In the genomic region with DNA sequence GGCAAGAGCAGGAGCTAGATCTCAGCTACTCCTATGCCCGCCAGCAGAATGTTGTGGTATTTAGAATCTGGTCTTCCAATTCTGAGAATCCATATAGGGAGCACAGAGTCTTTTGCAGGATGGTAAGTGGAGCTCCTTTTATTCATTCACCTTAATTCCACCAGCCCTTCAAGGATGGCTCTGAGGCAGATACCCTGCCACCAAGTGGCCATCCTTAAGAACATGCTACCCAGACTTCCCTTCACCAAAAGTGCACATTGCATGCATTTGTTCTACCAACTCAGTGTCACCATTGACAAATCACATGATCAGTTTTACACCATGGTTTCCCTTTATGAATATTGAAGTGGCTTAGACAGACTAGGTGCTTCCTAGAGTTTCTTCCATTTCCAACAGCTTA, we compare ENCODE assay signal across 12 mouse cellular contexts.
DNase-seq lines count a peak whose midpoint lies in the region; ATAC-seq and TF ChIP-seq lines count a peak whose summit lies in the region.
"Had no signal": no experiment of that assay in that cellular context is flagged by ENCODE, and none has a peak within 500 bp of the region (broad histone marks: within the 10 kb centered on the region; RNA-seq: fewer than 3 reads in every experiment).

No protein-coding gene starts in this region.

- no peak overlapping the region for H3K4me3 ChIP-seq in gastrocnemius, adult 2 months
- no peak overlapping the region for H3K4me3 ChIP-seq in left cerebral cortex, adult 2 months
- no peak overlapping the region for H3K4me3 ChIP-seq in stomach, postnatal 0 days (ENCODE audit: low read depth, low read length)
- H3K4me3 ChIP-seq: embryonic facial prominence, embryonic 12.5 days; midbrain, embryonic 15.5 days had no signal

- intact Hi-C loops in gastrocnemius, adult 2 months (cut with DNase I): no loop called here
- intact Hi-C loops in left cerebral cortex, adult 2 months (cut with DNase I): no loop called here
- intact Hi-C loops in left cerebral cortex, postnatal 36 days (cut with DNase I): loop anchor here (5.0 kb wide), 1 partner anchor 770 kb away; no protein-coding TSS in a partner anchor

- no peak for ATAC-seq in stomach, postnatal 0 days (ENCODE audit: low FRiP score, low TSS enrichment)
- ATAC-seq: midbrain, embryonic 15.5 days had no signal

- H3K4me2 ChIP-seq in stomach, postnatal 0 days (replicated peaks; ENCODE audit: low read depth): no peak overlapping the region
- H3K4me2 ChIP-seq: embryonic facial prominence, embryonic 12.5 days; midbrain, embryonic 15.5 days had no signal

- H3K36me3 ChIP-seq in stomach, postnatal 0 days (ENCODE audit: control insufficient read depth, insufficient read depth, low read length): no peaks in the 10 kb centered on the region
- H3K36me3 ChIP-seq: embryonic facial prominence, embryonic 12.5 days; midbrain, embryonic 15.5 days had no signal

- WGBS in stomach, postnatal 0 days: 92% methylated on average over 1 of the region's 1 CpGs

- no peak for DNase-seq in gastrocnemius, adult 2 months
- DNase-seq in gastrocnemius, postnatal 4 days (ENCODE audit: low spot score in 2 of 2): no peak
- DNase-seq in left cerebral cortex, adult 2 months (ENCODE audit: extremely low spot score in 1 of 2, low spot score in 2 of 2): peak in 1 of 2 experiments; percentile 11
- DNase-seq in left cerebral cortex, postnatal 36 days (ENCODE audit: low spot score in 2 of 2): no peak
- DNase-seq in thymus, postnatal 14 days: peak; percentile 4
- DNase-seq in thymus, postnatal 36 days: no peak
- no peak for DNase-seq in stomach, postnatal 0 days (ENCODE audit: low spot score)
- no peak for DNase-seq in layer of hippocampus, postnatal 36 days
- DNase-seq: cerebellum, postnatal 14 days; lung, postnatal 14 days had no signal

- no peak overlapping the region for H3K9ac ChIP-seq in stomach, postnatal 0 days (ENCODE audit: low read length)
- H3K9ac ChIP-seq: embryonic facial prominence, embryonic 12.5 days; midbrain, embryonic 15.5 days had no signal

- no peak overlapping the region for H3K27ac ChIP-seq in gastrocnemius, adult 2 months
- no peak overlapping the region for H3K27ac ChIP-seq in left cerebral cortex, adult 2 months
- H3K27ac ChIP-seq in stomach, postnatal 0 days (replicated peaks): no peak overlapping the region
- H3K27ac ChIP-seq: embryonic facial prominence, embryonic 12.5 days; midbrain, embryonic 15.5 days had no signal

- no peak for TF ChIP-seq EP300 in stomach, postnatal 0 days (optimal IDR thresholded peaks at IDR 0.05)

- H3K9me3 ChIP-seq in stomach, postnatal 0 days (ENCODE audit: control insufficient read depth, low read length): no peaks in the 10 kb centered on the region
- H3K9me3 ChIP-seq: embryonic facial prominence, embryonic 12.5 days; midbrain, embryonic 15.5 days had no signal

- no peaks in the 10 kb centered on the region for H3K4me1 ChIP-seq in stomach, postnatal 0 days (replicated peaks; ENCODE audit: control insufficient read depth, insufficient read depth)

- TF ChIP-seq CTCF in gastrocnemius, adult 2 months (IDR thresholded peaks at IDR 0.05): peak; percentile 46
- TF ChIP-seq CTCF in left cerebral cortex, adult 2 months (IDR thresholded peaks at IDR 0.05): peak; percentile 66
- TF ChIP-seq CTCF in stomach, postnatal 0 days (IDR thresholded peaks at IDR 0.05; ENCODE audit: low read depth): peak; percentile 62

- no peaks in the 10 kb centered on the region for H3K27me3 ChIP-seq in stomach, postnatal 0 days (ENCODE audit: control insufficient read depth, insufficient read depth, low read length)
- H3K27me3 ChIP-seq: embryonic facial prominence, embryonic 12.5 days; midbrain, embryonic 15.5 days had no signal
